Mouse (Mus musculus): ENCODE measurements around the gene Itga6.

The Itga6 gene

DNA sequence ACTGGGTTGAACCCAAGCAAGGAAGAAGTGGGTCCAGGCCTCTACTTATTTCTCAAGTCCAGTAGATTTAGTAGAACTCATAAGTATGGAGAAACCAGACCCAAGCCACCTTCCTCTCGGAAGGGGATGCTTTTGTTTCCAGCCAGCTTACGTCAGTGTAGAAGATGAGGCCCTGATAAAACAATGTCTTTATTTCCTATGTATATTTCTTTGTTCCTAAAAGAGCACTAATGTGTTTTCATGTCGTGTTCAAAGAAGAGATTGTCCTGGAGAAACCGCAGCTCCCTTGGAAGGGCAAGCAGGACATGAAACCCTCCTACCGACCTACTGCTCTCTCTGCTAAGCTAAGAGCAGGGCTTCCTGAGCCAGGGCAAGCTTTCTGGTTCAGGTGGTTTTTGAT is 20.6 kb downstream of the Itga6 start:
- DNase-seq, result no peak

DNA sequence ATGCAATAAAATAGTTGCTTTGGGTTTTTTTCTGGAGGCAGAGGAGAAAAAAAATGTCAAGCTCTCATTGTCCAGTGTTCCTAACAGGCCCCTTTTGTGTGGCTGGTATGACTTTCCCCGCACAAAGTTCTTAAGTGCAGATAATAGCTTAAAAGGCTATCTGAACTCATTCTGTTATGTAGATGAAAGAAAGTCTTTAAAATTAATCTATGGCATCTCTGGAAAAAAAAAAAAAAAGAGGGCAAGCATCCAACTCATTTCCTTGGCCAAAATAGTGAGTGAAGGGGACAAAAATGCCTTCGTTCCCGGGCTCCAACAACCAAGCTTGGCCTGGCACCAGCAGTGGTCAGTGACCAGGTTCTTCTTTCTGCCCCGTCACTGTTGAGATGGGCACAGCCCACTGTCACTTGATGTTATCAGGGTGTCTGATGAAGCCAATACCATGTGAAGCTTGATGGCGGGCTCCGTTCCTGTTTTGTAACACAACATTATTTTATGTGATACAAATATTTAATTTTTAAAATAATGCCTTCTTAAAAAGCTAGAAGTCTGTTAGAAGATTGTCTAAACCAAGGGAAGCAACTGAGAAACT is 21.7 kb downstream of the Itga6 start:
- no peak for DNase-seq

DNA sequence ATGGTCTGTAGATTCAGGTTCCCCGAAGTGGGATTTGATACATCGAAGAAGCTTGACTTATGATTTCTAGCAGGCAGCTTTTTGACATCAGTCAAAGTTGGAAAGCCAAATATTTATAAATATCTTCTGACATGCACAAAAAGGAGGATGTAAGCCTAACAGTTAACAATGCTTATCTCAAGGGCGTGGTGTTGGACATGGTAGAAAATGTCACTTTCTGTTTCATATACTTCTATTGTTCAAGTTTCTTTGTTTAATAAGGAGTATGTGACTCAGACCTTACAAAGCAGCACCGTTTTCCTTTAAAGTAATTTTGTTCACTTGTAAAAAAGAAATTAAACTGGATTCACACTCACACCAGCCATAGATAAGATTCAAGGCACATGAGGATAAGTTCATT is 26.3 kb downstream of the Itga6 start:
- no peak for DNase-seq

DNA sequence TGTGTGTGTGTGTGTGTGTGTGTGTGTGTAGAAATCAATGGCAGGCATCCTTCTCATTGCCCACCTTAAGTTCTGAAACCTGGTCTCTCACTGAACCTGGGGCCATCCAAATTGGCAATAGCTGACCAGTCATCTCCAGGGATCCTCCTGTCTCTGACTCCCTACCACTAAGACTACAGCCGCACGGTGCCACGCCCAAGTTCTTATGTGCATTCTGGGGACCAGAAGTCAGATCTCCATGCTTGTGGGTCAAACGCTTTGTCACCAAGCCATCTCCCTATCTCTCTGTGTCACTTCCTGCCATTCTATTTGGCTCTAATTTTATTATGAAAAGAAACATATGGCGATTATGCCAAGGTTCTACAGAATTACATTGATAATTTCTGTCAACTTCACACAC is 28.3 kb downstream of the Itga6 start:
- no peak for DNase-seq

DNA sequence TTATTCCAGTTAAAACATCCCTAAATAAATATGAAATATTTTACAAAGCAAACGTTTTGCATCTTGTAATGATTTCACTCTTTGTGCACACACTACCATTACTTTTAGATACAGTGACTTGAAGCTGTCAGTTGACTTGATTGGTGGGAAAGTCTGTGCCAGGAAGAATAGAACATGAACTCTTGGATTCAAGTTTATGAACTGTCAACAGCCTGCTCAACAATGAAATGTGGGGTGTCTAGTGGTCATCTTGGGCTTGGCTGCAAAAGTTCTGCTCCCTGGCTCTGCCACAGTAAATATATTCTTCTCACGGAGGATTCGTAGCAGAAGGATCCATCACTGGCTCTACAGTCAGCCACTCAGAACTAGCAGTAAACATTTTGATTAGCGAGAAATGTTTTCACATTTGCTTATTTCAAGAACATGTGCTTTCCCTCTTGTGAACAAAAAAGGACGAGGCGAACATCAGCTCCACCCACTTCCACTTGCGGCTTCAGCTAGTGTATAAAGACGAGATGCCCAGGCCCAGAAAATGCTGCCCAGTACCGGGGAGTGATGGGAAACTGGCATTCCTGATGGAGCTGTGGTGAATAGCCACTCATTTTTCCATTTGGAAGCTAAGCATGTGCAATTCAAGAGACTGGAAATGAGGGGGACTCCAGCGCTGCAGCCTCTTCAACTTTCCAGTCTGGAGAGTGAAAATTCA is 29.0 kb downstream of the Itga6 start:
- no peak for DNase-seq

DNA sequence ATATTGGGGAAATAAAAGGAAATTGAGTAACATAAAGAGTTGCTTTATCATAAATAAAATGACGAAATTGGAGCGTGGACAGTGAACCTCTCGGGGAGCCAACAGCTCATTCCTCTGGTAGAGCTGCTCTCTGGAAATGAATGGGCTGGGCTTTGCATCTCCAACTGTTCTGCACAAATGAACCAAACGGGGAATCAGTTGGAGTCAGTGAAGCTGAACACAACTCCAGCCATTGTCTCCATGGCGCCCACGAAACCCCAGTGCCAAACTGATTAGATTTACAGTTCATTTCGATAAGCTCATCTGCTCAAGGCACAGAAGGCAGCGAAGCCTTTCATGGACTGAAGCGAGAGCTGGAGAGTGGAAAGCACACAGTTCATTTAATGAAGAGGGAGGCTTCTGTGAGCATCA is 29.8 kb downstream of the Itga6 start:
- DNase-seq, result no peak

DNA sequence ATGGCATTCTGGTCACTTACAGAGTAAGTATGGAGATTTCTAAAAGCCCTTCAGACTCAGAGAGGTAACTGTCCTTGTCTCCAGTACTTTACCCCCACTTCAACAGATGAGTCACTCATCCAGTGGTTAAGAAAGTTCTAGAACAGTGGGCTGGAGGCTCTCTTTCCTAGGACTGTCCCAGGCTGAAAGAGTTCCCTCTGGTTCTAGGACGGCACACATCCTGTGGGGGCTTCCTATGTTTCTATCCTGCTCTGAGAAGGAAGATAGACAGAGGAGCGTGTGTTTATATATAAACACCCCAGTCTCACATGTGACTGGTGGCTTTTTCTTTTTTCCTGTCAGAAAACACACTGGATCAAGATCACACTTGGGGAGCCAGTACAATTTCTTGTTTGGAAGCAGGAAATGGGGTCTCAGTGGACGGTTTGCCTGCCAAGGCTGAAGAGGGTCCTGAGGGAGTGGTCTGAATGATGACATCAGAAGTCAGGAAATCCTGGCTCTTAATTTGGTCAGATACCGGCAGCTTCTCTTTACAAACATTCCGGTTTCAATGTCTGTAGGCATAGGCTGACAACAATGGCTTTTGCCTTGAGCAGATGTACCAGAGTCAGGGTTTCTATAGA is 34.0 kb downstream of the Itga6 start:
- no peak for DNase-seq

DNA sequence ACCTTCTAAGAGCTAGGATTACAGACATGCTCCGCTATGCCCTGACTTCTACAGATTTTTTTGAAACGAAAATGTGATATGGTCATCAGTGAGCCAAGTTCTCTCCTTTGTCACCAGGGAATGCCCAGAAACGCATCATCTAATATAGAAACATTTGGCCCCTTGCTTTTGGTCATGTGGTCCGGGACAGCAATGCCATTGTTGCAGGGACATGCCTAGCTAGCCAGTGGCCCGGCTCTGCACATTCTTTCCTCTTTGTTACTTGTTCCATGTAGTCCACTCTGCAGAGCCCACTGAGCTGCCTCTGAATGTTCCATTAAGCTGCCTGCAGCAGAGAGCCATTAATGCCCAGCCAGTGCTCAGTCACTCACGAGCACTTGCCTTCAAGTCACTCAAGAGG is 34.6 kb downstream of the Itga6 start:
- no peak for DNase-seq

DNA sequence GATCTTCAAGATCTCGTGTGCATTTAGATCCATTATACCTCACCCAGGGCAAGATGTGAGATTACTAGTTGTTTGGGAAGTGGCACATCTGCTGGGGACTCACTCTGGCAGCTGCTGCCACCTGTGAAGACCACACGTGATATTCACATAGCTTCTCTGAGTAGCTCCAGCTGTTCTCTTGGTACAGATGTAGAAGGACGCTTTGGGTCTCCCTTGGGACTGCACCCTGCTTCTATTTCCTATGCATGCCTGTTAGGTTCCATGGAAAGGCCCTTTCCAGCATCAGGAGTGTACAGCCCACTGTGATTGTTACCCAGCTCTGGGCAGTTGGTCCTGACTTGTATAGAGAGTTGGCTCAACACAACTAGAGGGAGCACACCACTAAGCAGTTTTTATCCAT is 39.8 kb downstream of the Itga6 start:
- no peak for DNase-seq

DNA sequence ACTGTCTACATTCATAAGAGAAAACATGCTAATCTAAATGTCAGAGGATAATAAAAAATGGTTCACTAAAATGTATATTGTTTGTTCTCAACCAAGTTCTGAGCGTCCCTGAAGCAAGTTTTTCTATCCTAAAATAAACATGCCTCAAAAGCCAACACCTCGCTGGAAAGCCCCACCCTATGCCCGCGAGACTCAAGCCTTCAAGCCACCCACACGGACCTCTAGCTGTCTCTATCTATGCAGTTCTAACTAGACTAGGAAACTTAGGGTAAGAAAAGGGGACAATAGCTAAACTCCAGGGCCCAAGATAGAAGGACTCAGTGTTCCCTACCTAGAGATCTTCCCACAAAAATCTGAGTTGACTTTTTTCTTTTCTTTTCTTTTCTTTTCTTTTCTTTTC is 40.6 kb downstream of the Itga6 start:
- DNase-seq, result no peak

DNA sequence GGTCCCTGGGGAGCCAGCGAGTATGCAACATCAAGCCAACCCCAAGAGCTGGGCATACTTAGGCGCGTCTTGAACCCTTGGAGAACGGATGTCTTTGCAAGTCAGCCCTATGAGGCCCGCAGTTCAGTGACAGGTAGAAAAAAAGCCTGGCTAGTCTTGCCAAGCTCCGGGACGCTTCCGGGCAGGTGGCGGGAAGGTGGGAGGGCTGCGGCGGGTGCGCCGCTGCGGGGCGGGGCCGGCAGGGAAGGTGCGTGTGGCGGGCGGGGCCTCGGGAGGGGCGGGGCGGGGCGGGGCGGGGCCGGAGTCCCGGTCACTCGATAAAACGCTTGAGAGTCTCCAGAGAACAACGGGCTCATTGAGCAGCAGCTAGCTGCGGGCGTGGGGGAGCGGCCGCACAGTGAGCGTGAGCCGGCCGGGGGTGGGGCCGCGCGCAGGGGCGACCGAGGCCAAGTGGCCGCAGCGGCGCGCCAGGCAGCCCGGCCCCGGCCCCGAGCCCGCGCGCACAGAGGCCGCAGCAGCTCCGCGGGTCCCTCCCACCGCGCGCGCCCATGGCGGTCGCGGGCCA is 41.3 kb downstream of the Itga6 start:
- peak; percentile 86 for DNase-seq

DNA sequence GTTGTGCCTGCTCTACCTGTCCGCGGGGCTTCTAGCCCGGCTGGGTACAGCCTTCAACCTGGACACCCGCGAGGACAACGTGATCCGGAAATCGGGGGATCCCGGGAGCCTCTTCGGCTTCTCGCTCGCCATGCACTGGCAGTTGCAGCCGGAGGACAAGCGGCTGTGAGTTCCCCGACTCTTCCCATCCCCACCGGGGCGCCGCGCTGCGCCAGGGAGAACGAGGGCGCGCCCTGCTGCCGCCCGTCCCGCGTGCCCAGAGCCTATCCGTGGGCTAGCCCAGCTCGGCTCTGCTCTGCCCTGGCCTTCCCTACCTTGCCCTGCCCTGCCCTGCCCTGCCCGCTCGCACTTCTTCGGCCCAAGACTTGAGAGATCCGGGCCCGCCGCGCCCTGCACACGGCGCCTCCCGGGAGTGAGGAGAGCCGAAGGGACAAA is 41.8 kb downstream of the Itga6 start:
- DNase-seq, result peak; percentile 76

DNA sequence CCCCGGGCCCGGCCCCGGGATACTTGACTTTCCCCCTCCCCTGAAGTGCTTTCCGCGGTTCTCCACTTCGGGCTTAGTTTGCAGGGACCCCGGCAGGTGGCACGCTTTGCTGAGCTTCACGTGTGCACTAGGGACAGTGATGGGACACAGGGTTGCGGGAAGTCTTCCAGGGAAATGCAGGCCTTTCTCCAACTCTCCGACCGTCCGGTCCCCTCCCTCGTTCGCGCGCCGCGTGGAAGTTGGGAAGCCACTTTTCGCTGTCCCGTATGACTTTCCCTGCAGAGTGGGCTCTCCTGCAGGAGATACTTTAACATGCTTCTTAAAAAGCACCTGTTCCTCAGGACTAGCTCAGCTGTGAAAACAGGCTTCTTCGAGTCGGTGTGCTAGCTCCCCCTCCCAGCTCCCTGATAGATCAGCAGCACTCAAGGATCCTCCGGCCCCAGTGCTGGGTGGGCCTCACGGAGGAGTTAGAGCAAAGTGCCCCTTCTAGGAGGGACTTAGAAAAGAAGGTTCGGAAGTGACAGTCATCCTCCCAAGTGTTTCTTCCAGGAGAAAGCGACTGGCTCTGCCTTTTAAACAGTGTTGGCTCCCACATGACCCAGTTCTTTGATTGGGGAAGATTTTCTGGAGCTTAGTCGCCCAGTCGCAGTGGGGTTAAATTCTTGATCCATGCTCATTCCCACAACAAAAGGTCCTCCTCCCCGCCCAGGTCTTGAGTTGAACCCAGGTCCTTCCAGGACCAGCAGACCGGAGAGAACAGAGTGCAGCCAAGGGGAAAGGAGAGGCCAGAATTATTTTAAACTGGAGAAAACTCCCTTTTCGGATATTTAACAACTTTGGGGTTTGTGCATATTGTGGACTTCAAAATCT is 42.4 kb downstream of the Itga6 start:
- peak; percentile 63 for DNase-seq

DNA sequence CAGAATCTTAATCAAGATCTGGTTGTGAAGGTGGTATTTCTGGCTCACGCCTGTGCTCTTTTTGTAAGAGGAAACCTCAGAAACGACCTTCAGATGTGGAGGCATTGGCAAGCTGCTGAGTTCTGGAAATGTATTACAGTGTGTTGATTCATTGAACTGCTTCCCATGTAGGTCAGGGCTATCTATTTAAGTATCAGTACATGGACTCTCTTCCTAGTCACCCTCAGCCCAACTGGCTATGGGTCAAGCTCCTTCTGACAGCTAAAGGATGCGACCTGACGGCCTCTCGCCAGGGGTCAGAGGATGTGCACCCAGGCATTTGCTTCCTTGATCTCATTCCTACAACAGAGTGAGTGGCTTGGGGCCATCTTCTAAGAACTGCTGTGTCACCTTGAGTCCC is 45.3 kb downstream of the Itga6 start:
- peak; percentile 69 for DNase-seq

DNA sequence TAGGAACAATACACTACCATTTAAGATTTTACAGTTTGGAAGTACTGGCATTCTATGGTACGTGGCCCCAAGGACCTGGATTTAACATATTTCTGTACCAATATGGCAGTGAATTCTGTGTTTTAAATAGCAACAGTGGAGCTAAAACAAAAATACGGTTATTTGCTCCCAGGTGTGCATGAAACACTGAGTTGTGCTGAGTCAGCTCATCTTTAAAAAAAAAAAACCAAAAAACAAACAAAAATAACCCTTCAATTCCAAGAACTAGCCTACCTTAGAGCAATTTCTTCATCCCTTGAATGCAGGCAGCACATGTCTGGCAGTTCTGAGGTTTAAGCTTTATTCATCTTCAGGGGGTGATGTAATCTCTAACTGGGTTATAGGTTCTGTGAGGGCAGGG is 45.8 kb downstream of the Itga6 start:
- no peak for DNase-seq

DNA sequence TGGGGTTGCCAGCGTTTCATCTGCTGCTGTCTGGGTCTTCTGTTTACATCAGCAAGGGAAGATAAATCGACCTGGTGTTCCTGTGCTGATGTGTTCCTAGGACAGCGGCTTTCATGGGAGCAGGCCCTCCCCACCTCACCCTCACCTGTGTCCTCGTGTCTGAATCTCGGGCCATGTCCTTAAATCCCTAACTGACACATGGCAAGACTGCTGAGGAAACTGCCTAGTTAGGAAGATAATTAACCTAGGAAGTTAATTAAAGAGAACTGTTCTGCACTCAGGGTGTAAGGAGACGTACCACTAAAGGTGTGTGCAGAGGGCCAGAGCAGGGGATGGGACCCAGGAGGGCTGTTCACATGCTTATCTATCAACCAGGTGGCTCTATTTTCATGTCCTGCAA is 48.7 kb downstream of the Itga6 start:
- DNase-seq, result no peak

DNA sequence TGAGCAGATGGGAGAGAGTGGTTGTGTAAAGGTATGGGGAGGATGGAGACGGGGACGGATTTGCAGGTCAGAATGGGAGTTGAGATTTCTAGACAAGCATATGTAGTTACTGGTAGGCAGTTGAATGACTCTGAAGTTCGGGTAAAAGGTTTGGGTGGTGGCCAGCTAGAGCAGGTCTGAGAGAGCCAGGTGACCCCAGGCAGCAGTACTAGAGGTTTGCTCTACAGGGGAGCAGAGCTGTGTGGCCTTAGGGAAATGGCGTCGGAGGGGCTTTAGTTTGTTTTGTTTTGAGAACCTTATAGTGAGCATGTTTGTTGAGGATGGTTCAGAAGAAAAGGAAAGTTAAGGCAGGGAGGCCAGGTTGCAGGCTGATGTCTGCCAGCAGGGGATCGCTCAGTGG is 51.4 kb downstream of the Itga6 start:
- no peak for DNase-seq

DNA sequence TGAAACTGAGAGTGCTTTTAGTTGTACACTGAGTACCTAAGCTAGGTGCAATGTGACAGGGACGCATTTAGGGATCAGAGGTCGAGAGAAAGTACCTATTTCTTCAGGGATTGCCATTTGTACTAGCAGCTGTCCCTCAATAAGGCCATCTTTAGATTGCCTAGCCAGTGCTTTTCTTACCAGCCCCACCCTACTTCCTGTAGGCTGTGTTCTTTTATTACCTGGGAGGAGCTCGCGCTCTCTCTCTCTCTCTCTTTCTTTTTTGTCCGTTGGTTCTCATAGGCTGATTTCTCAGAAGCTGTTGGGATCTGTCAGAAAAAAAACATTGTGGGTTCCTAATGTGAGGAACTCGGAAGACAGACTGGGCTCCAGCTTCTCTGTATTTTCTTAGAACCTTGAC is 55.4 kb downstream of the Itga6 start:
- DNase-seq, result no peak

DNA sequence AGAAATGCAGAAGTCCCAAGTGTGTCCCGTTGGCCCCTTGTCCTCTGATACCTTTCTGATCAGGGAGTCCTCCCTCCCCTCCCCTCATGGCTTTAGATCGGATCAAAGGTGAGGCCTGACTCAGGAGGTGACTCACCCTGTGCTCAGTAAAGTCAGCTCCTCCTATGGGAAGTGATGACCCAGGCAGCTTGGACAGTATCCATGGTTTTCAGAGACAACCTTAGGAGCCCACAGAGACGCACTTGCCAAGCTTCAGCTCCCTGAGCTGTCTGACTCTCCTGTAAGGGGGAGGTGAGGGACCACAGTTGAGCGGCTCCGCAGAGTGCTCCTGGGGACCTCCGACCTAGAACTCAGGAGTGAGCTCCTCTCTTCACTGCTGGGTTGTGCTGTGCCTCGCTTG is 56.3 kb downstream of the Itga6 start:
- peak; percentile 44 for DNase-seq

DNA sequence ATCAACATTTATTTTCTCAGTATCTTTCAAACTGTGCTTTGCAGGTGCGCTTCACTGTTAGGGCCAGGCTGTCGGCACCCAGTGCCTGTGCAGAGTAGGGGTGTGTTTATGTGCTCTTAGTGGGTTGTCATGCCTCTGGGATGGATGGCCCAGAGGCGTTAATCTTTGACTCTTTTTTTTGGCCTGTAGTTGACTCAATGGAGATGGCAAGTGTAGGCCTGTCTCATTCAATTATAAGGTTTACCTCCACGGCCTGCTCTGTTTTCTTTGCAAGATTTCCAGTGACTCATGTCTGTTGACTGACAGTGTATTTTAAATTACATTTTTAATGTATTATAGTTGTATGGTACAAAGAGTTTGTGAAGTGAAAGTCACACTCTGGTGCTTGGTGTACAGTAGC is 56.7 kb downstream of the Itga6 start:
- DNase-seq, result no peak

DNA sequence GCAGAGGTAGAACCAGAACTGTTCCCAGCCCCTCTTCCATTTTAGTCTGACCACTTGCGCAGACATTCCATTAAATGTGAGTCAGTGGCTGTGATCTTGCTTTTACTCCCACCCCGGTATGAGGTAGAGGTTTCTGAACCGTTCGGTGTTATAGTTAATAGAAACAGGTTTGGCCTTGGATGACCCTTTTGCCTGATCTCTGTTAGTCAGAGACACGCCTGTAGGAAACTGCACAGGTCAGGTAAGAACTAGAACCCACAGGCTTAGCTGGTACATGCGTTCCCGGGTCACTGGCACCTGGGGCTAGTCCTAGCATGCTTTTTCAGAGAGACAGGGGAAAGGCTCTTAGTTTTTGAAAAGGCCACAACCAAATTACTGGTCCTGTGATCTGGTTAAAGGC is 59.7 kb downstream of the Itga6 start:
- peak; percentile 29 for DNase-seq

DNA sequence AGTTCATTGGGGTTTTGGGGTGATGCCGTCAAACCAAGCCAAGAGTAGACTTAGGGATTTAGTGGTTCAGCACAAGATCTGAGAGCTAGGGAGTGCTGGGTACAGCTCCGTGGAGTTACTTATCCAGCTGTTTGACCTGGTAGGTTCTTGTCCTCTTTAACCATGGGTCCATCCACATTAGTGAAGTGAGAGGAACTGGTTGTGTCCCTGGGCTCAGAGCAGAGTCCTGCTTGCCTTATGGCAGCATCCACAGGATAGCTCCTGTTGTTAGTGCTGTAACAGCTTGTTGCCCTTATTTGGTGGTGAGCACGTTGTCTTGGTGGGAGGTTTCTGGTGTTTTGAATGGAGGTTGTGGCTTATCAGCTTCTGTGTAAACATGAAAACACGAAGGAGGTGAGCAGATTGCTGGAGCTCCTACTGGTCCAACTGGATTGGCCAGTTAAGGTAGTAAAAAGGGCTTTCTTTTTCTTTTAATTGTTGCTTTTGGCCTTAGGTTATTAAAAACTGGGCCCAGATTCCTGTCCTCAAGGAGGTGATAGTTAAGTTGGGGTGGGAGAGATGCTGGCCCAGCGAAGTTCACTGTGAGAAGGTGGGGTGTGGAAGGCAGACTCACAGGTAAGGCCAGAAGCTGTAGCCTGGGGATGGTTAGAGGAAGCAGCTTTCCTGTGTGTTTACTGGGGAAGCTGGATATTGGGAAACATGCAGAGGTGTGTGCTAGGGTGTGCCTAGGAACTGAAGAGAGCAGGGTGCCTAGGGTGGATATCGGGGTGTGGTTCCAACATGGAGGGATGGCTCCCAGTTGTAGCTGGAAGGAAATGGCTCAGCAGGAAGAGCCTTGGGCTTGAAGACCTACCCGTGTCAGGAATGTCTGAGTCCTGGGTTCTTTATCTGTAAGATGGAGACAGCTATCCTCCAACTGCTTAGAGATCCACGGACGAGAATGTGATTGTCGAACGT is 60.5 kb downstream of the Itga6 start:
- peak; percentile 26 for DNase-seq

Data from kidney, adult 18-20 months (tissue).